Mouse (Mus musculus): ENCODE results near the gene Anxa9. TPM values are rescaled to one million over a fixed set of nuclear protein-coding genes. Genes with fewer than 3 reads are reported as not detected.
A peak's percentile ranks its signal among the peaks of the same experiment; 100 is the strongest.

Anxa9 gene
- polyA plus RNA-seq, 1 experiment from 2014 or later, result 3.7 TPM

GRCm38 (mm10) chr3:95250783-95251424, 56.1 kb downstream of the Anxa9 start, which contains the start of gene Bnipl:
Bnipl (minus strand) TSS chr3:95251193.
- Histone ChIP-seq H3K9ac (ENCODE audit: low read depth, low read length) (no peak within 1 kb of the TSS), H3K4me2 (replicated peaks; ENCODE audit: low read depth, low read length) (no peak within 1 kb of the TSS), H3K4me1 (ENCODE audit: control insufficient read depth, insufficient read depth, low read length) (no peaks in the 10 kb centered on the region), H3K27me3 (ENCODE audit: control insufficient read depth, insufficient read depth, low read length) (no peaks in the 10 kb centered on the region), H3K27ac (ENCODE audit: low read depth, low read length) (0 out of 2 replicates have a peak within 1 kb of the TSS, but pooled peaks have one; percentile 17), H3K4me3 (ENCODE audit: low read length) (no peak within 1 kb of the TSS), H3K36me3 (ENCODE audit: control insufficient read depth, insufficient read depth, low read length) (peaks cover 16% of the 10 kb centered on the region; the same call in 1 of the 2 replicates), H3K9me3 (ENCODE audit: control insufficient read depth, low read length) (no peaks in the 10 kb centered on the region)
- 50% methylated on average over 7 of the region's 7 CpGs for WGBS
- ATAC-seq (ENCODE audit: low FRiP score, low TSS enrichment), result no peak

GRCm38 (mm10) chr3:95250361-95250760, 56.6 kb downstream of the Anxa9 start:
- no peaks in the 10 kb centered on the region for H3K4me1 ChIP-seq (ENCODE audit: control insufficient read depth, insufficient read depth, low read length)
- H3K27ac ChIP-seq (ENCODE audit: low read depth, low read length), result no peak overlapping the region
- H3K4me3 ChIP-seq (ENCODE audit: low read length), result no peak overlapping the region
- H3K9ac ChIP-seq (ENCODE audit: low read depth, low read length), result no peak overlapping the region
- WGBS, result 62% methylated on average over 5 of the region's 5 CpGs
- no peaks in the 10 kb centered on the region for H3K9me3 ChIP-seq (ENCODE audit: control insufficient read depth, low read length)
- H3K36me3 ChIP-seq (ENCODE audit: control insufficient read depth, insufficient read depth, low read length), result peaks cover 13% of the 10 kb centered on the region; the same call in 1 of the 2 replicates
- H3K27me3 ChIP-seq (ENCODE audit: control insufficient read depth, insufficient read depth, low read length), result no peaks in the 10 kb centered on the region
- ATAC-seq (ENCODE audit: low FRiP score, low TSS enrichment), result no peak
- H3K4me2 ChIP-seq (replicated peaks; ENCODE audit: low read depth, low read length), result no peak overlapping the region

- H3K36me3 ChIP-seq (ENCODE audit: control insufficient read depth, insufficient read depth, low read length), result no peaks in the 10 kb centered on the region
- H3K4me1 ChIP-seq (ENCODE audit: control insufficient read depth, insufficient read depth, low read length), result no peaks in the 10 kb centered on the region
Measured at GRCm38 (mm10) chr3:95247660-95248336, 59.2 kb downstream of the Anxa9 start.

GRCm38 (mm10) chr3:95246465-95247231, 60.3 kb downstream of the Anxa9 start:
- H3K9me3 ChIP-seq (ENCODE audit: control insufficient read depth, low read length), result no peaks in the 10 kb centered on the region
- ATAC-seq (ENCODE audit: low FRiP score, low TSS enrichment), result no peak
- no peaks in the 10 kb centered on the region for H3K4me1 ChIP-seq (ENCODE audit: control insufficient read depth, insufficient read depth, low read length)
- H3K27ac ChIP-seq (ENCODE audit: low read depth, low read length), result no peak overlapping the region
- WGBS, result 85% methylated on average over 5 of the region's 5 CpGs
- H3K36me3 ChIP-seq (ENCODE audit: control insufficient read depth, insufficient read depth, low read length), result no peaks in the 10 kb centered on the region
- no peak overlapping the region for H3K4me3 ChIP-seq (ENCODE audit: low read length)
- H3K9ac ChIP-seq (ENCODE audit: low read depth, low read length), result no peak overlapping the region
- H3K4me2 ChIP-seq (replicated peaks; ENCODE audit: low read depth, low read length), result no peak overlapping the region
- no peaks in the 10 kb centered on the region for H3K27me3 ChIP-seq (ENCODE audit: control insufficient read depth, insufficient read depth, low read length)

More at GRCm38 (mm10) chr3:95247660-95248336, 59.2 kb downstream of the Anxa9 start:
- H3K27ac ChIP-seq (ENCODE audit: low read depth, low read length), result no peak overlapping the region
- no peak overlapping the region for H3K9ac ChIP-seq (ENCODE audit: low read depth, low read length)
- WGBS, result 60% methylated on average over 1 of the region's 1 CpGs
- no peaks in the 10 kb centered on the region for H3K27me3 ChIP-seq (ENCODE audit: control insufficient read depth, insufficient read depth, low read length)
- no peak for ATAC-seq (ENCODE audit: low FRiP score, low TSS enrichment)
- no peak overlapping the region for H3K4me2 ChIP-seq (replicated peaks; ENCODE audit: low read depth, low read length)
- H3K4me3 ChIP-seq (ENCODE audit: low read length), result no peak overlapping the region
- no peaks in the 10 kb centered on the region for H3K9me3 ChIP-seq (ENCODE audit: control insufficient read depth, low read length)

Other genes with a start within 250 kb of the Anxa9 start
- 16.9 and 22.8 TPM in 2 replicates for gene Pip5k1a, start 200.2 kb downstream of the Anxa9 start, polyA plus RNA-seq (2014; fragmentation: Nextera tagmentation; extraction: Ambion mirVana)
- 182 and 190 TPM in 2 replicates for gene Vps72, start 196.2 kb downstream of the Anxa9 start, polyA plus RNA-seq (2014; fragmentation: Nextera tagmentation; extraction: Ambion mirVana)
- gene Tmod4, start 182.7 kb downstream of the Anxa9 start, polyA plus RNA-seq (2014; fragmentation: Nextera tagmentation; extraction: Ambion mirVana), result 1.5 and 1.7 TPM in 2 replicates
- gene Scnm1, start 173.2 kb downstream of the Anxa9 start, polyA plus RNA-seq (2014; fragmentation: Nextera tagmentation; extraction: Ambion mirVana), result 69.6 and 84.7 TPM in 2 replicates
- 6.9 and 9.1 TPM in 2 replicates for gene Lysmd1, start 173.1 kb downstream of the Anxa9 start, polyA plus RNA-seq (2014; fragmentation: Nextera tagmentation; extraction: Ambion mirVana)
- 2.1 TPM in 2 replicates for gene Tnfaip8l2, start 164.8 kb downstream of the Anxa9 start, polyA plus RNA-seq (2014; fragmentation: Nextera tagmentation; extraction: Ambion mirVana)
- gene Sema6c, start 146.7 kb downstream of the Anxa9 start, polyA plus RNA-seq (2014; fragmentation: Nextera tagmentation; extraction: Ambion mirVana), result 5.3 and 5.8 TPM in 2 replicates
- gene Gabpb2, start 89.3 kb downstream of the Anxa9 start, polyA plus RNA-seq (2014; fragmentation: Nextera tagmentation; extraction: Ambion mirVana), result 9.7 and 15.4 TPM in 2 replicates
- 109 and 113 TPM in 2 replicates for gene Cdc42se1, start 78.4 kb downstream of the Anxa9 start, polyA plus RNA-seq (2014; fragmentation: Nextera tagmentation; extraction: Ambion mirVana)
- gene Mllt11, start 75.0 kb downstream of the Anxa9 start, polyA plus RNA-seq (2014; fragmentation: Nextera tagmentation; extraction: Ambion mirVana), result 18.5 and 19.1 TPM in 2 replicates
- gene Gm128, start 65.6 kb downstream of the Anxa9 start, polyA plus RNA-seq (2014; fragmentation: Nextera tagmentation; extraction: Ambion mirVana), result 0.19 and 0.57 TPM in 2 replicates
- 2.1 and 2.4 TPM in 2 replicates for gene Bnipl, start 56.0 kb downstream of the Anxa9 start, polyA plus RNA-seq (2014; fragmentation: Nextera tagmentation; extraction: Ambion mirVana)
- gene Mindy1, start 25.8 kb downstream of the Anxa9 start, polyA plus RNA-seq (2014; fragmentation: Nextera tagmentation; extraction: Ambion mirVana), result 33.0 and 40.9 TPM in 2 replicates
- gene Prune1, start 25.1 kb downstream of the Anxa9 start, polyA plus RNA-seq (2014; fragmentation: Nextera tagmentation; extraction: Ambion mirVana), result 15.4 and 22.1 TPM in 2 replicates
- 103 and 154 TPM in 2 replicates for gene Cers2, start 7.6 kb upstream of the Anxa9 start, polyA plus RNA-seq (2014; fragmentation: Nextera tagmentation; extraction: Ambion mirVana)
- 30.2 and 56.5 TPM in 2 replicates for gene Setdb1, start 50.0 kb upstream of the Anxa9 start, polyA plus RNA-seq (2014; fragmentation: Nextera tagmentation; extraction: Ambion mirVana)
- gene 4930558C23Rik, start 95.7 kb upstream of the Anxa9 start, polyA plus RNA-seq (2014; fragmentation: Nextera tagmentation; extraction: Ambion mirVana), result not detected in 2 replicates
- gene Arnt, start 127.2 kb upstream of the Anxa9 start, polyA plus RNA-seq (2014; fragmentation: Nextera tagmentation; extraction: Ambion mirVana), result 15.6 and 35.4 TPM in 2 replicates
- 3.0 and 3.6 TPM in 2 replicates for gene Ctsk, start 192.1 kb upstream of the Anxa9 start, polyA plus RNA-seq (2014; fragmentation: Nextera tagmentation; extraction: Ambion mirVana)
- 9.9 and 12.2 TPM in 2 replicates for gene Ctss, start 219.6 kb upstream of the Anxa9 start, polyA plus RNA-seq (2014; fragmentation: Nextera tagmentation; extraction: Ambion mirVana)